Mouse (Mus musculus) liver, embryonic 14.5 days (tissue): ENCODE data around the gene Stk38. TPM values are rescaled to one million over a fixed set of nuclear protein-coding genes. Genes with fewer than 3 reads are reported as not detected.
"Not testable (repeated sequence)": the region's sequence is repeated elsewhere in the genome, so short reads cannot be mapped to it uniquely, and the experiment has no call there.

Experiments
- ATAC-seq: fragments of 200-750 bp; cut with Nextera tagmentation; 2 replicates; pipeline ENCODE4 v1.8.0; 2017; ENCODE audit warnings: moderate number of reproducible peaks, mild to moderate bottlenecking, moderate library complexity; ENCODE audit not compliant: insufficient read depth
- DNase-seq, 3 experiments: peaks; one replicate each; pipeline ENCODE4 v3.0.0-alpha.2; 2012 to 2013; ENCODE audit warnings: low read depth in 3 of 3, low spot score in 3 of 3
- H3K27ac ChIP-seq: fragments of 300-500 bp; sonication (generic); 2 replicates; pipeline ENCODE4 v1.5.1; 2014; ENCODE audit warnings: moderate library complexity, mild to moderate bottlenecking, control low read depth, inconsistent platforms
- H3K27me3 ChIP-seq: fragments of 300-500 bp; sonication (generic); 2 replicates; pipeline ENCODE4 v1.6.1; 2014; ENCODE audit warnings: mild to moderate bottlenecking, low read length, moderate library complexity; ENCODE audit not compliant: control insufficient read depth, insufficient read depth
- H3K36me3 ChIP-seq: fragments of 300-500 bp; sonication (generic); replicated peaks from 2 replicates; pipeline ENCODE4 v1.6.1; 2014; ENCODE audit warnings: low read depth; ENCODE audit not compliant: control insufficient read depth, insufficient read depth
- H3K4me1 ChIP-seq, 2 experiments: fragments of 200-500 bp in 1 of 2; fragments of 300-500 bp in 1 of 2; sonication (generic) in 1 of 2; replicated peaks; 2 replicates each; pipeline ENCODE4 v1.6.1; 2012 to 2014; ENCODE audit warnings: antibody characterized with exemption in 1 of 2, inconsistent platforms in 1 of 2, low read length in 1 of 2; ENCODE audit not compliant: control insufficient read depth in 2 of 2, insufficient read depth in 2 of 2
- H3K4me2 ChIP-seq: fragments of 300-500 bp; sonication (generic); 2 replicates; pipeline ENCODE4 v1.6.1; 2014; ENCODE audit warnings: low read depth, mild to moderate bottlenecking, control low read depth, moderate library complexity
- H3K4me3 ChIP-seq, 2 experiments: fragments of 200-500 bp in 1 of 2; fragments of 300-500 bp in 1 of 2; sonication (generic) in 1 of 2; 2 replicates each; pipeline ENCODE4 v1.5.1; 2012 to 2014; ENCODE audit warnings: low read depth in 2 of 2, low read length in 2 of 2, mild to moderate bottlenecking in 2 of 2, control low read depth in 1 of 2, inconsistent platforms in 1 of 2, moderate library complexity in 1 of 2; ENCODE audit not compliant: insufficient read depth in 1 of 2
- H3K9ac ChIP-seq: fragments of 300-500 bp; sonication (generic); replicated peaks from 2 replicates; pipeline ENCODE4 v1.6.1; 2014; ENCODE audit warnings: mild to moderate bottlenecking, control low read depth, moderate library complexity
- H3K9me3 ChIP-seq: fragments of 300-500 bp; sonication (generic); 2 replicates; pipeline ENCODE4 v1.6.1; 2016; ENCODE audit warnings: low read length, mixed read lengths; ENCODE audit not compliant: control insufficient read depth
- CTCF ChIP-seq: IDR thresholded peaks from 2 replicates; pipeline ENCODE4 v1.5.1; 2016; ENCODE audit warnings: antibody characterized with exemption, low read depth, control low read depth
- EP300 ChIP-seq: IDR thresholded peaks from 2 replicates; pipeline ENCODE4 v1.6.1; 2016; ENCODE audit warnings: antibody characterized with exemption, low read depth
- WGBS: fragments of 180-500 bp; shearing (Covaris S2); extraction: QIAGEN DNeasy Blood & Tissue Kit; methylation state at CpG from one replicate; pipeline ENCODE4 v1.1.7; 2014; ENCODE audit not compliant: insufficient replicate concordance; 5-methylcytosine and 5-hydroxymethylcytosine counted together
- polyA plus RNA-seq, 2 experiments: library from polyadenylated mRNA; depleted of rRNA in 1 of 2; stranded (reverse) in 1 of 2; unstranded in 1 of 2; fragments of >200 nt; fragmentation: Nextera tagmentation in 1 of 2; extraction: Ambion mirVana in 1 of 2; gene quantifications; 2 replicates each; pipeline versions ENCODE4 v1.2.1 to v1.2.3; 2012 to 2014

Stk38 gene
- polyA plus RNA-seq, 2 experiments: 29.2 to 31.8 TPM

DNA sequence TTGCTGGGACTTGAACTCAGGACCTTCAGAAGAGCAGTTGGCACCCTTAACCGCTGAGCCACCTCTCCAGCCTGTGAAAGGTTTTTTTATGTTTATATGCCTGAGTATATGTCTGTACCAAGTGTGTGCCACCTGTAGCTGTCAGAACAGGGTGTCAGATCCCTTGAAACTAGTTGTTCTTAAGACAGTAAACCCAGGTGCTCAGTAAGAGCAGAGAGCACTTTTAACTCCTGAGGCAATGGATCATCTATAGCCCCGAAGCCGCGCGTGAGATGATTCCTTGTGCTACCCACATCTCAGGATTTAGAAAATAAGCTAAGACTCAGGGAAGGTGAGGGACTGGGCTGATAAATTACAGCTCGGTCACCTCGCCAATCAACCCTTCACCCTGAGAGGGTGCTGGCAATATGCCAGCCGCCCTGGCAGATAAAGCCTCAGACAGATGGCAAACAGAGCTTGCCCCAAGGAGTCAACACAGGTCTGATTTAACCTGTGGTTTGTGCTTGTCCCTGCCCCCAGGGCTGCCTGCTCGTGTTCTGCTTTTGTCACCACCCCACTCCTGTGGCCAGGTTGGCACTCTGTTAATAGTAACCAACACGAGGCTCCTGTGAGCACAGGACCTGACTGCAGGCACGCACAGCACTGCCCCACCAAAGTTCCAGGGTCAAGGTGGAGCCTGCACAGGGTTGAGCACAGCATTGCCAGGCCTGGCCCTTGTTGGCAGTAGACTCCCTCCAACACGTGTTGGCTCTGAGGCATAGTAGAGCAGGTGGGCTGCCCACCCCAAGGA is 38.1 kb upstream of the Stk38 start:
- Histone ChIP-seq H3K4me1 (peaks cover 3 to 9% of the 10 kb centered on the region in 2 experiments; a peak in 2 of 4 replicates), H3K36me3 (peaks cover 61% of the 10 kb centered on the region), H3K4me2 (no peak overlapping the region), H3K9me3 (no peaks in the 10 kb centered on the region), H3K27ac (no peak overlapping the region), H3K4me3 (no peak overlapping the region), H3K9ac (no peak overlapping the region), H3K27me3 (no peaks in the 10 kb centered on the region)
- WGBS: 61% methylated on average over 12 of the region's 12 CpGs
- TF ChIP-seq CTCF: no peak
- no peak for TF ChIP-seq EP300
- ATAC-seq: no peak
- no peak for DNase-seq

DNA sequence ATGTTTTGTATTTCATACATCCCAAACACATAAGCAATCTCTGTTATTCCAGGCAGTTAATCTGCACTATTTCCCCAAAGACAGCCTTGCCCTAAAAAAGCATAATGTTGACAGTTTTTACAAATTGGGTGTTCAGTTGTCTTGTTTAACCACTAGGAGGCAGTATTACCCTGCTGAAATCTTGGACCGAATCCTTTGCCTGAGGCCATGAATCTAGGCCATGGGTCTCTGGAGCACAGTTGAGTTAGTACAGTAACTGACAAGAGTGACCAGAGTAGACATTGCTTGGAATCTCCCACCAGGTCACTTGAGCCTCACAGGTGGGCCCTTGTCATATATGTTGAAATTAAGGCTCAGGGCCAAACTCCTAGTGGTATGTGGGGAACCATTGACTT is 37.1 kb upstream of the Stk38 start:
- H3K4me2 ChIP-seq: no peak overlapping the region
- TF ChIP-seq CTCF (peak; percentile 78), EP300 (no peak)
- no peak for DNase-seq
- H3K4me1 ChIP-seq: peaks cover 3 to 8% of the 10 kb centered on the region in 2 experiments; a peak in 2 of 4 replicates
- H3K36me3 ChIP-seq: peaks cover 71% of the 10 kb centered on the region
- no peak overlapping the region for H3K9ac ChIP-seq
- H3K27ac ChIP-seq: no peak overlapping the region
- H3K9me3 ChIP-seq: no peaks in the 10 kb centered on the region
- no peak for ATAC-seq
- H3K4me3 ChIP-seq: no peak overlapping the region
- 88% methylated on average over 1 of the region's 1 CpGs for whole genome bisulfite sequencing
- no peaks in the 10 kb centered on the region for H3K27me3 ChIP-seq

DNA sequence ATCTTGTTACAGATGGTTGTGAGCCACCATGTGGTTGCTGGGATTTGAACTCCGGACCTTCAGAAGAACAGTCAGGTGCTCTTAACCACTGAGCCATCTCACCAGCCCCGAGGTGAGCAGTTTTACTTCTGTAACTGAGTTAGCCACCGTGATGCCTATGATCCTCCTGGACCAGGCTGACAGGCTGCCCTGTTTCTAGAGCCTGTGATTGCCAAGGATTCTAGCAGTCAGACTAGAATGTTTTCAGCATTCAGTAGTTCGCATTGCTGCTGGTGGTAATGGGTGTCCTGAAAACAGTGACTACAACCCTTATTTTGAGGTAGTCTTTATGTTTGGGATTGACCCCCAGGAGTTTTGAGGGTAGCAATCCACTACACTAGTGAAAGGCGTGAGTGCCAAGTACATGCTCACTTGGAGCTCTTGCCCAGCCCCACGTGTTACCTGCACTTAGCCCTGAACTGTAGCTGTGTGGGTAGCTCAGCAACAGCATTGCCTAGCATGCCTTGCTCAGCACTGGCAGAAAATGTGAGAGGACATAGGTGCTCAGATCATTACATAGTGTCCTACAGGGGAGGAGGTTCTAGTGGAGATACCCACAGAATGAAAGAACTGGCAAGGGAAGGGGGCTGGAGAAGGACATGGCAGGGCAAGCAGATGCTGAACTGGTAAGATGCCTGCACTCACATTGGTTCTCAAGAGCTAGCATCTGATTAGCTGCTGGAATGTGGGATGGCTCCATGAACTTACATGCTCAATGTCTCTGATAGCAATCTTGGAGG is 36.5 kb upstream of the Stk38 start:
- peaks cover 0 to 6% of the 10 kb centered on the region in 2 experiments; a peak in 1 of 4 replicates for H3K4me1 ChIP-seq
- no peaks in the 10 kb centered on the region for H3K27me3 ChIP-seq
- peaks cover 77% of the 10 kb centered on the region for H3K36me3 ChIP-seq
- H3K4me2 ChIP-seq: no peak overlapping the region
- TF ChIP-seq CTCF (no peak), EP300 (no peak)
- DNase-seq: no peak
- no peak overlapping the region for H3K9ac ChIP-seq
- 85% methylated on average over 6 of the region's 6 CpGs for WGBS
- H3K9me3 ChIP-seq: no peaks in the 10 kb centered on the region
- no peak overlapping the region for H3K27ac ChIP-seq
- no peak for ATAC-seq
- H3K4me3 ChIP-seq: no peak overlapping the region

DNA sequence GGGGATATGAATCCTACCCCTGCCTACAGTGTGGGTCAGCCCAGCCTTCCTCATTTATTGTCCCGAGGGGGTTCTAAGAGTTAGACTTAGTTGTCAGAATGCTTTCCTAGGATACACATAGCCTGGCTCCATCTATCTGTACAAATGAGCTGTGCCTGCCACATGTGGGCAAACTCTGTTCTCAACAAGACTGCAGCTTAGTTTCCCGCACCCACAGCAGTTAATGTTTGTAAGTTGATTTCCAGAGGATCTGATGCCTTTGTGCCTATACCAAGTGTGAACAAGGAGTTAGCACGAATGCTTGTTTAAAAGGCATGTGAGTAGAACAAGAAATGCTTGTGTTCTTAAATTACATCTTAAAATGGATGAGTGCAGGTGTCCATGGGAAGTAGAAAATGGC is 35.8 kb upstream of the Stk38 start:
- WGBS: 88% methylated on average over 3 of the region's 3 CpGs

DNA sequence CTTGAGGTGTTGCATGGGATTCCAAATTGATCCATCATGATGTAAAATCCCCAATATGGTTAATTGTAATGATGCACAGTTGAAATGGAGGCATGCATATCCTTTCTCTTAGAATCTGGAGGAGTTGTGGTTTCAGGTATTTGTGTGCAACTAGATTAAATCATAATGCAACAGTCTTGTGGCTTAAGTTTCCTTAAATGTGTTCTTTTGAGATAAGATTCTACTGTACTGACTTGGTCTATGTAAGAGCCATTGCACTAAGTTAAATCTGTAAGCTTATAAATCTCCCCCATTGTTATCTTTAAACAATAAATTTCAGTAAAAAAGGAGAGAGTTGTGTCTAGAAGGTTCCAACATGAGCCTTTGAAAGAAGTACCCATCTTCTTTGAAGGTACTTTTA is 34.8 kb upstream of the Stk38 start:
- no peak for TF ChIP-seq CTCF
- no peak for TF ChIP-seq EP300
- Histone ChIP-seq H3K27ac (no peak overlapping the region), H3K4me1 (peaks cover 0 to 8% of the 10 kb centered on the region in 2 experiments; a peak in 1 of 4 replicates), H3K9me3 (no peaks in the 10 kb centered on the region), H3K36me3 (peaks cover 94% of the 10 kb centered on the region), H3K4me3 (no peak overlapping the region), H3K4me2 (no peak overlapping the region), H3K27me3 (no peaks in the 10 kb centered on the region), H3K9ac (no peak overlapping the region)
- ATAC-seq (no peak), DNase-seq (no peak)

More for the DNA sequence above, 35.8 kb upstream of the Stk38 start:
- peaks cover 85% of the 10 kb centered on the region for H3K36me3 ChIP-seq
- DNase-seq (no peak), ATAC-seq (no peak)
- peaks cover 0 to 6% of the 10 kb centered on the region in 2 experiments; a peak in 1 of 4 replicates for H3K4me1 ChIP-seq
- no peak overlapping the region for H3K4me2 ChIP-seq
- no peak overlapping the region for H3K4me3 ChIP-seq
- no peak overlapping the region for H3K27ac ChIP-seq
- H3K9me3 ChIP-seq: no peaks in the 10 kb centered on the region
- H3K27me3 ChIP-seq: no peaks in the 10 kb centered on the region
- no peak overlapping the region for H3K9ac ChIP-seq
- no peak for TF ChIP-seq CTCF
- no peak for TF ChIP-seq EP300

DNA sequence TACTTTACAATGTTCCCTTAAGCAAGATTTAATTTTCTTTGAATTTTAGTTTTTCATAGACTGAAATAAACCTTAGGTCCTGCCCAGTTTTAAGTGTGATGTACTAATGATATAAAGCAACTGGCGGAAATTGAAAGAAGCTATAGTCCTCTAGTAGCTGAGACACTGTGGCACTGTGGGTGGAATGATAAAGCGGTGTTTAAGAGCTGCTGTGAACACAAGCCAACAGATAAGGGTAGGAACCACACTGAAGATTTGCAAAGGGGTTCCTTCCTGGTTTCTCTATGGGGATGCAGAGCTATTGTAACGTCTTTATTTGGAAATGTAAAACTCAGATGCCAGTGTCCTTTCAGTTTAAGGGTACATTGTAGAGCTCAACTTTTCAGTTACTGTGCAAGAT is 33.8 kb upstream of the Stk38 start:
- not testable (repeated sequence) for H3K27ac ChIP-seq, H3K9me3 ChIP-seq, H3K4me1 ChIP-seq, ATAC-seq, DNase-seq, H3K4me2 ChIP-seq, H3K9ac ChIP-seq, H3K4me3 ChIP-seq, H3K27me3 ChIP-seq
- H3K36me3 ChIP-seq: peaks cover 94% of the 10 kb centered on the region
- WGBS: 21% methylated on average over 3 of the region's 3 CpGs
